Mouse (Mus musculus): ENCODE results near the gene Grid1.

Gene Grid1

DNA sequence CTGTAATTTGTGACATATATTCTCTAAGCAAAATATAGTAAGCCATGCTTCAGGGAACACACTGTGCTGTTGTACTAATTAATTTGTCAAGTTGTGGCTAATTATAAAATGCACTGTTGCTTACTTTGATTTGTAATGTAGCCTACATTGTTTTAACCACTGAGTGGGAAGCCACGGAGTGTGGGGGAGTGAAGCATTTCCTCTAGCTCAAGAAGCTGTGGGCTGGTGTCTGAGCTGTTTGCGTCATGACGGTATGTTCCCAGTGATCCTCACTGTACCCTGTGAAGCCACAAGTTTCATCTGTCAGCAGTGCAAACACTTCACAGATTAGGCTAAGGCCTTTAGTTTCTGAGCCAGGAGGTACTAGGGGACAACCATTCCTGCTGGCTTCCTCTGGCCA is 302.2 kb downstream of the Grid1 start:
- no peak for DNase-seq

DNA sequence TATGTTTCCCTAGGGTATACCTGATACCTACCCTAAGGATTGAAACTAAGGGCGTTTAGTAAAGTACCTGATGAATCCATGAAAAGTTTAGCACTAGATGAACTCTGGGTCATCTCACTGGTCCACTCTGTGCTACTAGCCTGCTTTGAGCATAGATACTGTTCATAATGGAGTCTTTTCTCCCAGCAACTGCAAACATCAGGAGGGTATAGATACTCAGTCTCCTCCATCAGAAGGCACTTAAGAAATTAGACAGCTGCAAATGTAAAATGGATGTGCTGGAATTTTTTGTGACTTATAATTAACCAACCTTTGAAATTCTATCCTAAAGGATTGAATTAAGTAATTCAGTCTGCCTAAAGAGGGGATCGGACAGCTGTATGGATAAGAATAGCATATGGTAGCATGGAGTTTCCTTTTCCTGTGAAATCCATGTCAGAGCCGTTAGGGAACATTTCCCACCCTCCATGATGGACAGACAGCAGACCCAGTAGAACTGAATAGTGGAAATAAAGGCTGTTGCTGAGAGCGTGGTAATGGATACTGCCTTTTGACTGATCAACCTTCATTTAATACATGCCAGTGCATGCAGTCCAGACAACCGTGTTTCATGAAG is 303.5 kb downstream of the Grid1 start:
- DNase-seq: no peak

DNA sequence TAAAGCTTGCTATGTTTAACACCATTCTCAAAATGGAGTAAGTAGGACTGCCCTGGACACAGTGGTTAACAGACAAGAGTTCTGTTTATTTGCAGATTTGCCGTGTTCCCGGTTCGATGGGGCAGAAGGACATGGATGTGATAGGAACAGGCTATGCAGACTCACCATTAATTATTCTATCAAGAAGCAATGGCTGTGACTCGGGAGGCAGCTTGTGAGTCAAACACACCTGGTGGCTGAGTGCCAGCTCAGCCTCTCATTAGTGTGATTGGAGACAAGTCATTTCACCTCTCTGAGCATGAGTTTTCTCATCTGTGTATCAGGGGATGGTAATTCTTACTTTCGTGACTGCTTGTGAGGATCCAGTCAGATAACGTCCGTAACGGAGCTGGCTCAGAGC is 307.7 kb downstream of the Grid1 start:
- DNase-seq: no peak

DNA sequence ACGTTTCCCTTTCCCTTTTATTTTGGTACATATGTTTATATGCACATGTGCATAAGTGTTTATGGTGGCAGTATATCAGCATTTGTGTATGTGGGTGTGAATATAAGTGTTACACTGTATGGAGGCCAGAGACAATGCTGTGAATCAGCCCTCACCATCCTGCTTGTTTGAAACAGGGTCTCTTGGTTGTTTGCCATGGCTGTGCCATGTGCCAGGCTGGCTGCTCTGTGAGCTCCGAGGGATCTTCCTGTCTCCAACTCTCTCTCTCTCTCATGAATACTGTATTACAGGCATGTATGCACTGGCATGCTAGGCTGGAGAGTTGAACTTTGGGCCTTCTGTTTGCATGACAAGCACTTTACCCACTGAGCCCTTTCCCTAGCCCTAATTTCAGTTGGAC is 315.1 kb downstream of the Grid1 start:
- DNase-seq: no peak

DNA sequence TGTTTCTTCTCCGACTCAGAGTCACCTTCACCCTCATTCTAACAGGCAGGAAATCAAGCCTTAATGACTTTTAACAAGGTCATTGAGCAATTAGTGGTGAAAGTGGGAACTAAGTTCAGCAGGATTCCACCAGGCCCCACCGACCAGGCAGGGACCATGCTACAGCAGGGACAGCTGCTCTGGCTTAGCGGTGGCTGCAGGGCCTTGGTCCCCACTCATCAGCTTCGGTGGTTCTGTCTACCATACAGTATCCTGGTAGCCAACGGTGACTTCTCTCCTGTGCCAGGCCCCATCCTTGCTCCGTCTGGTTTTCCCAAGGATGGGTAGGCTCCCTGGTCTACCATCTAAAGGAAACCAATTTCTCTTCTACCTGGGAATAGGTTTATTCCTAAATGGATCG is 318.2 kb downstream of the Grid1 start:
- no peak for DNase-seq

DNA sequence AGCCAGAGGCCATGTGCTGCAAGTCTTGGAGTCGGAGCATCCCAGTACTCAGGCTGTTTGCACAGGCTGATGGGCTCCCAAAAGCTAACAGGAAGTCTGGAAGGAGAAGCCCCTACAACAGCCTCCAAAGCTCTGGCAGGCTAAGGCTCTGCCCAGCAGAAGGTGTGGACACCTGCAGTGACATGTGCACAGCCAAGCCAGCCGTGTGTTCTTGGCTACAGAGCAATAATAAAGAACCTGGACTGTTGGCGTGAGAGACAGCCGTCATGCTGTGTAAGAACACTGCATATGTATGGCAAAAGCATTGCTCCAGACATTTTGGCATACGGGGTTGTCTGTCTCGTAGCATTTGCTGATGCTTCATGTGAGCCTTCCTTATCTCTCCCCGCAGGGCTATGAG is 319.9 kb downstream of the Grid1 start:
- no peak for DNase-seq

DNA sequence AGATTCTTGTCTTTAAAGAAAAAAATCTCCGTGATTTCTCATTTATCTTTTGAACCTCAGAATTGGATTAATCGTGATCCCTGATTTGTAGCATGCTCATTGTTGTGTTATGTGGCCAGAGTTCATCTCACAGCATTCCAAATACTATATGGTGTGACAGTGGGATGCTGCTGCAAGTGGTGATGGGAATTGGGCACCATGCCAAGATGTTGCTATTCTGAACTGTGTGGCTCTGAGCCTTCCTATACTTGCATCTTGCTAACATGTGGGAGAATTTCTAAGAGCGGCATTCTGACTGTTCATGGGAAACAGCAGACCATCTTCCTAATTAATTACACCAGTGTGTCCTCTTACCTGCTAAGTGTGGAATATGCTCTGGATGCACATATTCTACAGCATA is 332.5 kb downstream of the Grid1 start:
- no peak for DNase-seq

DNA sequence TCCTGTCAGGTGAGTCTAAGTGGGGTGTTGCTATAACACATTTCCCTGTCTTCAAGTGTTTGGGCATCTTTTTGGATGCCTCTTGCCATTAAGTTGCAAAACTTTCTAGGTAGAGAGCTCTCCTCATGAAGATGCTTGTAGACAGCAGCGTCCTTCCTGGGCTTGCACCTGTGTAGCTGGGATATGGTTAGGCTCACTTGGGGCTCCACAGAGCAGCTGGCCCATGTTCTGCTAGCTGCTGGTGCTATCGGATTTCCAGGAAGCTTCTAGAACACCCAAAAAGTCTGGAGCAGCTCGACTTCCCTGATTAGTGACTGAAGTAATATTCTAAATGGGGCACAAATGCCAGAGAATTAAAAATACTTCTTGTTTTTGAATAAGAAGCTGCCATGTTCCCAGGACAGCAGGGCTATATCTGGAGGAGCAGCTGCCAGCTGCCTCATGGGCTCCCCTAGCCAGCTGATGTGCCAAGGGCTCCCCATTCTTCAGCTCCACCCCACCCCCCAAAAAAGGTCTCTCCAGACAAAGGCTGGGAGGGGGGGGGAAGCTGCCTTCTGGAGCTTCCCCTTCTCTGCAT is 333.9 kb downstream of the Grid1 start:
- DNase-seq: no peak

DNA sequence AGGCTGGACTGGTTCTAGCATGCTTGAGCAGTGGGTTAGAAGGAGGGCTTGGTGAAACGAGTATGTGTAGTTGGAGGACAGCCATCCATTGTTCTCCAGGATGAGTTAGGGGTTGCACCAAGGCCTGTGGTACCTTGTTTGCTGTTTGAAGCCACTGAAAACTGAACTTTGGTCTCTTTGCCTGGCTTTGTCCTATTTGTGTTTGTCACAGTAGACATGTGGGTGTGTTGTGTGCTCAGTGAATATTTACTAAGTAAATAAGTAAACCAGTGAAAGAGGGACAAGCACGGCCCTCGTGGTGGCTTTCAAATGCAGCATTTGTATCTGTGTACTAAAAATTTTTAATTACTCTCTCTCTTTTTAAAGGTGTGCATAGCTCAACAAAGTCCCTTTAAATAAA is 334.5 kb downstream of the Grid1 start:
- DNase-seq: no peak

DNA sequence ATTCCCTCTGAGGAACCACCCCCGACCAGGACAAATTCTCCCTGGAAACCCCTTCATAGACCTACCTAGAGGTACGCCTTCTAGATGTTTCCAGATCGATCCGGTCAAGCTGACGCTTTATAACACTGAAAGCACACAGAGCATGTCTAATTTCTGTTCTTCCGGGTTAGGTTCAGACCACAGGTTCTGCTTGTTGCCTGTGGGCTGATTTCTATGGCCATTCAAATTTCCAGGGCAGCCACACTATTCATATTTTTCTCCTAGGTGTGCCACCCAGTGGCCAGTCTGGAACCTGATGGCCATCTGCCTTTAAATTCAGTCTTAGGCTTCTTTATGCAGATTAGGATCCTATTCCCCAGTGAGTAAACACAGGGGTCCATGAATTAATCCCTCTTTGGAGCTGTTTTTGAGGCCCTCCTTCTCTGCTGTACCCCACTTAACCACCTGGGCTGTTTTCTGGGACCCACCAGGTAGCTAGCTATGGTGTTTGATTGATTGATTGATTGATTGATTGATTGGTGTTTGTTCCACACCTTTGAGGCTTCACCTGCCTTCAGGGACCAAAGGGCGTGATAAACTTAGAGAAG is 337.3 kb downstream of the Grid1 start:
- DNase-seq: no peak

DNA sequence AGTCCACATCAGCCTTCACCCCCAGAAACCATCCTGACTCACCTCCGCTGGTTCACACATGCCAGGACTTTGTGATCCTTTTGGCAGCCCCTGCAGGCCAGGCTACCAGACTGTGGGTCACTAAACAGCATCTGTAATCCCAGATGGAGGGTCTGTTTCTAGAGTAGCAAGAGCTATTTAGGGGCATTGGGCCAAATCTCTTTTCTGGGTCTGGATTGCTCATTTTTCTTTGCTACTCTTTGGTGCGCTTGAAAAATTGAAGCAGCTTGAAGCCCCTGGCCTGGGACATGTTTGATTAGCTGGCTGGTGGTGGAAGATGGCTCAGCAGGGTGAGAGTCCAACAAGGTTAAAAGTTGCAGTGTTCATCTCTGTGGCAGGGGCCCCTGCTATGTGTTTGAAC is 339.4 kb downstream of the Grid1 start:
- no peak for DNase-seq

DNA sequence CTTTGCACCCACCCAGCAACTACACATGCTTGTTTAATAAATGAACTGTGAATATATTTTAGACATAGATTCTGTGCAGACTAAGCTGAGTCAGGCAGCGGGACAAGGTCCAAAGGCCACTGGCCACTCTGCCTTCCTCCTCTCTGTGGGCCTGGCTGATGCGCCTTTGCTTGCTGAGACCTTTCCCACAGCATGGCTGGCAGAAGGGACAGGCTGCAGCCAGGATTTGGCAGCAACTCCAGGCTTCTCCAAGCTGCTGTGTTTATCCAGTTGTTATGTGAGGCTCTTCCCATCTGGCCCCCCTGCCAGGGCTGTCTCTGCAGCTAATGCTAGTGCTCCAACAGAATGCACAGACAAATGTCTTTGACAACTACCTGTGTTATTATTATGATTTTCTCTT is 347.5 kb downstream of the Grid1 start:
- no peak for DNase-seq

DNA sequence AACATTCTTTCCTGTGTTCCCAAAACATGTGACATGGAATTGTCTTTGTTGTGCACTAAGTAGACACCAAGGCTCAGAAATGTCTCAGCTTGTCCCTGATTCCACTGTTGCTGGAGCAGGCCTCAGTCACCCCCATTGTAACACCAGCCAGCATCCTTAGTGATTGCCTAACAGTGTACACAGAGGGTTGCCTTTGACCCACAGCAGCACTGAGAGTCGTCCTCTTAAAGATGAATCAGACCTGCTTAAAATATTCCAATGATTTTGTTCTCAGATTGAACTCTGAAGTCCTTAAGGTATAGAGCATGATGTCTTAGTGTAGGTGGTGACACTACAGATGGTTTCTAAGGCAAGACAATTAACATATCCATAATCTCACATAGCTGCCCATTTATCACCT is 354.0 kb downstream of the Grid1 start:
- DNase-seq: no peak

DNA sequence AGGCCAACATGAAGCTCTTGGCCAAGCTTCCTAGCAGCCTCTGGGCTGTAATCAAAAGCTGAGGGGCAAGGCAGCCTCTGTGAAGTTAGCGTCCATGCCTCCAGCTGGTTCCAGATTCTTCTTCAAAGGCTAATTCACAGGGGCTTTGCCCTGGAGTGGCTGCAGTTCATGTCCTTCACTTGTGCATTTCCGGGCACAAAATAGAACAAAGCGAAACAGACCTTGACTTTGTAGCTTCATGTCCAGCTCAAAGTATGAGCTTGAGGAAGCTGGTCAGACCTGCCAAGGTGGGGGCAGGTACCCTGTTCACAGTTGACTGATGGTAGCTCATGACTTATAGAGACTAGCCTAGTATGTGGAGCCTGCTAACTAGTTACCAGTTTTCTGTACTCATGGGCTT is 356.1 kb downstream of the Grid1 start:
- DNase-seq: no peak

DNA sequence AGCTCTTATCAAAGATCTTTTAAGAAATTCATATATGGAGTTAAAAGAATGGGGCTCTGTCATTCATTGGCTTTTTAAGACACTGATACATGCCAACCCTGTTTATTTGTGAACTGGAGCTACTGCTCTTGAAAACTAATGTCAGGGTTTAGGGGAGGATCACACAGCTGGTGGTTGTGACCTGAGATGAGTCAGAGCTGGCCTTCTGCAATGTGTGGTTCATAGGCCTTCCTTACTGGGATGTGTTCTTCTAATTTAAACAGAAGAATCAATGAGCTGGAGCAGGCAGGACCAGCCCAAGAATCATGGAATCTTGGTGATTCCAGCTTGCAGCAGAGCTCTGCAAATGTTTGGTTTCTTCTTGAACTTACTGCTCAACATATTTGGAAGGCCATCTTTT is 359.2 kb downstream of the Grid1 start:
- DNase-seq: no peak

DNA sequence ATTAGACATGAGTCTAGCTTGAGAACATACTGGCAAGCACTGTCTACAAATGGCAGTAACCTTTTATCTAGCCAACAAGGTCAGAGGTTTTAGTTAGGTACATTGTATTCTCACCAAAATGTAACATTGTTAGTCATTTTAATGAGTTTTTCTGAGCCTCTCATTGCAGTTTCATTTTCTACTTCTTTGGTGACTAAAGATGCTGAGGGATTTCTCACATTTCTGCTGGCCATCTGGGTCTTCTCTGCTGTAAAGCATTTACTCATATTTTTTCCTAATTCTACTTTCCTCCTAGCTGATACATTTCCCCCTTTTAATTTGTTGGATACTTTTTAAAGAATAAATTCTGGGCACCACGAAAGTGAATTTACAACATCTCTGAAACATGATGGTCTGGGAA is 365.5 kb downstream of the Grid1 start:
- no peak for DNase-seq

DNA sequence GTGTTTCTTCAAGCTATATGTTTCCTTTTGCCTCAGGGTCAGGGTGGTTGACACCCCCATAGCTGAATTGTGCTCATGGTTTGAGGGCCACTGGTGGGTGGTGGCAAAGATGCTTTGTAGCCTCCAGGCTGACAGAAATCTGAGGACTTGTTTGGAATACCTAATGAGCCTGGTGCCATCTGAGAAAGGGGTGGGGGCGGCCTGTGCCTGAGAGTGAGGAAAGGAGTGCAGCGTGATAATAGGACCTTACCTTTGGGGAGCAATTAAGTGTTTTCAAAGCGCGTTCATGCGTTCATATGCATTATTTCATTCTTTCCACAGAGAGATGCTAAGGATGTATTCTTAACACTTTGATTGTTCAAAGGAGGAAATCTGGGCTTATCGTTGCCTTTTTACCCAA is 372.3 kb downstream of the Grid1 start:
- DNase-seq: no peak

DNA sequence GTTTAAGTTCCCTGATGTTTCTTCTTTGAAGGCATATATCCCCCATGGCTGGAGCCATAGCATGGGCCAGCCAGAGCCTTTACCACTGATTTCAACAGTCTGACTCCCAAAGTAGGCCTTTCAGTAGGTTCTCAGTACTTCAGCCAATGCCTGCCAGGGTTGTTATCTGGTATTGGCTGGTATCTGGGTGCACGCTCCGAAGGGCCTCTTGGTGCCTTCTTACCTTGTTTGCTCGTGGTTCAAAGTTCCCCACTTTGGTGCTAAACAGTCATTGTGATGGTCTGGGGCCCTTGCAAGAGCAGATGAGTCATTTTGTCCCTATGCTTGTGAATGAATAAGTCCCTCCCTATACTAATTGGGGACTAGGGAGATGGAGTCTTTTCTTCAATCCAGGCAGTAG is 377.5 kb downstream of the Grid1 start:
- no peak for DNase-seq

DNA sequence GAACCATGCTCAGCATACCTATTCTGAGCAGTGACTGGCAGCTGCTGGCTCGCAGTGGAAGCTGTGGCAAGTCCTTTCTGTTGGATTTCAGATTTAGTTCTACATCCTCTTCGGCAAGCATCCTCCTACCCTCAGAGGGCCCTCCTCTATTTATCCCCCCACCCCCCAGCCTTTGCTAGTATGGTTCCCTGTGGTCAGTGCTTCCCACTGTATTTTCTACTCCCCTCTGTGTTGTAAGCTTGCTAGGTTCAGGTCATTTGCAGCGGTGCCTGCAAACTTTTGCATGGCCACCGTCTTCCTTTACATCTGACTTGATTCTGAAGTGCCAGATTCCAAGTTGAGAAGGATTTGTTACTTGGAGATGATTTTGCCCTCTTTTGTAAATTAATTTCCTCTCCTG is 378.5 kb downstream of the Grid1 start:
- DNase-seq: no peak

DNA sequence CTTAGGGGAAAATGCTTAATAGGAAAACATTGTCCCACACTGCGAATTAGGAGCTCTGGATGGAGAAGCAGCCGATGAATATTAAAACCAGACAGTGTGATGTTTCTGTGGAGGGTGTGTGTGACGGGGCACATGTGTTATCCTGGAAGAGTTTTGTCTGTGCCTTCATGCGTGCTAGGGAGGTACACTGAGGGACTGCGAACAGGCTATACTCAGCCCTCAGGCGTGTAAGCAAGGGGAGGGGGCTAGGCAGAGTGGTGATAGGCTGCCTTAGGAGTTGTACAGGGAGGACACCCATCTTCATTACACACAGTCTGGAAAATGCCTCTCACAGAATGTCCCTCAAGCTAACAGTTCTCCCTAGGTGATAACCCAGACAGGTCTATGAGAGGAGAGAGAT is 379.0 kb downstream of the Grid1 start:
- no peak for DNase-seq

DNA sequence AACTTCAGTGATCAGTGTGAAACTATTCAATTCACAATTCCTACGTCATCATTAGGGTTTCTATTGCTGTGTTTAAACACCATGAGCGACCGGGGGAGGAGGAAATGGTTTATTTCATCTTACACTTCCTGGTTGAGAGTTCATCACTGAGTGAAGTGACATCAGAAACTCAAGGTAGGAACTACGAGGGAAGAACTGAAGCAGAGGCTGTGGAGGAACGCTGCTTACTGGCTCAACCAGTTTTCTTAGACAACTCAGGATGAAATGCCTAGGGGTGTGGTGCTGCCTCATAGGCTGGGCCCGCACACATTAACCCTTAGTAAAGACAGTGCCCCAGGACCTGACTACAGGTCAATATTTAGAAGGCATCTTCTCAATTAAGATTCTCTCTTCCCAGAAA is 389.5 kb downstream of the Grid1 start:
- DNase-seq: no peak

DNA sequence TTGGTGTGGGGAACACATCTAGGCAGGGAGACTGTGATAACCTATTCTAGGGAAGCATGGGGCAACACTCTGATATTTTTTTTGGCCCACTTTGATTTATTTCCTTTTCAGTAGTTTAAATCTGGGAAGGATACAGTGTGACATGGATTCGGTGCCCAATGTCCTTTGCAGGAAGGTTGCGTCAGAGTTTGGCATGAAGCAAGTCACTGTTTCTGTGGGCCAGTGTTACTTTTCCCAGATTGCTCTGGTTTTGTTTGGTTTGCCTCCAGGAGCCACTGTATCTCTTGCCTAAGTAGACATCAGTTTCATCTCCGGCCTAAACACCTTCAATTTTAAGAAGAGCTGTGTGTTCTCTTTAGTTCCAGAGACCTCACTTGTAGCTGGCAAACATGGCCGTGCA is 399.1 kb downstream of the Grid1 start:
- no peak for DNase-seq

DNA sequence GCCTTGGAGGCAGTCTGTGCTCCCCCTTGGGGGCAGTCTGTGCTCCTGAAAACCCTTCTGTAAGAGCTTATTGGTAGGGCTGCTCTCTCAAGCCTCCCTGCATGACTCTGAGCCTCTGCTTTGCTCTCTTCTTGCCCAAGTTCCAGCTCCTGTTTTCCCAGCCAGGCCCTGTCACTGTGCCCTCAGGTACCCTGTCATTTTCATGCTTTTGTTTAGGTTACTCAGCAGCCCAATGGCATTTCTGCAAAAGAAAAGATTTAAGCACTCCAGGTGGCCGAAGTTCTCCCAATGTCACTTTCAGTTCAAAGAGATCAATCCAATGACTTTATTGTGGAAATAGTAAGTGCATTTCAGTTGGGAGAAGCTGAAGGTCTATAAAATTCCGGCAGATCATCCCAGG is 402.3 kb downstream of the Grid1 start:
- DNase-seq: no peak

DNA sequence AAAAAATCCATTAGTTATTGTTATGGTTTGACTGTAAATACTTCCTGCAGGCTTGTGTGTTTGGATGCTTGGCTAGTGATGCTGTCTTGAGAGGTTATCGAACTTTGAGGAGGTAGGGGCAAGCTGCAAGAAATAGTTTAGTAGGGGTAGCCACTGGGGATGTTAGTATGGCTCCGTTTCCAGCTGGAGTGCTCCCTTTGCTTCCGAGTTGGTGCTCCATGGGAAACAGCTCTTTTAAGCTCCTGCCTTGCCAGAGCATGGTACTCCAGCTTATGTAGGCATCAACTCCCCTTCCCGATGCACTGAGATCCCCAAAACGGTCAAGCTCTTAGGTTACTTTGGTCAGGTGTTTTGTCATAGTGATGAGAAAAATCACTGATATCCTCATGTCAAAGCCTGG is 407.7 kb downstream of the Grid1 start:
- no peak for DNase-seq

DNA sequence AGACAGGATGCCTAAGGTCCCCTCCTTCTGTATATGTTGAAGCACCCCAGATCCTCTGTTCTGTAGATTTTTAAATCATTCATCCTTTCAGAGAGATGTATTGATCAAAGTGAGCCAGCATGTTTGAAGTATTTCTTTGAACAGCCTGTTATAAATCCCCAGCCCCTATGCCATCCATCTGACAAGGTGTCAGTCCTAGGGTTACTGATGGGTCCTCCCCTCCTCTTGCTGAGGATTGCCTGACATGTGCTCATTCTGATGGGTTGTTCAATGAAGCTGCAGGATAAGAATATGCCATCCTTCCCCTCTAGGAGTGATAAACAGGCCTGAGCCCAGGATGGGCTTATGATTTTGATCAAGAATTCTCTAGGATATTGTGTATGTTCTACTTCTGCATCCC is 411.5 kb downstream of the Grid1 start:
- no peak for DNase-seq

Measured in cerebellum, adult 11 months (tissue).